Mouse (Mus musculus): ENCODE measurements around the gene Map4k3. TPM values are rescaled to one million over a fixed set of nuclear protein-coding genes. Genes with fewer than 3 reads are reported as not detected.
"Not testable (repeated sequence)": the region's sequence is repeated elsewhere in the genome, so short reads cannot be mapped to it uniquely, and the experiment has no call there.

Gene Map4k3
- polyA plus RNA-seq, 1 experiment from 2014 or later: 37.5 TPM

DNA sequence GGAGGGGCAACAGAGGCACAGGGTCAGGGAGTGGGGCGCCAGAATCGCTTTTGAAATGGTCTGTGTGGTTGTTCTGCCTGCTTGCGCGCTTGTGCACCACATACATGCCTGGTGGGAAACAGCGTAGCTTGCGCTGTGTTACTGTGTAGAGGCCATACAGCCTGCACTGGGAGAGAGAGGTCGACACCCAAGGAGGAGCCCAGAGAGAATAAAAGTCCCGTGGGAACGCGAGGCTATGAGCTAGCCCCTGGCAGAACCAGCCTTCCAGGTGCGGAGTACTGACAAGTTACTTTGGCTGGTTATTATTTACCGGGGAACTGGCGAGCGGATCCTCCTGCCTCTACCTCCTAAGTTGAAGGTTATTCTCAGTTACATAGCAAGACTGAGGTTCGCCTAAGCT lies 177.3 kb downstream of the Map4k3 start:
- H3K27me3 ChIP-seq (replicated peaks; ENCODE audit: insufficient read depth, low read length): no peaks in the 10 kb centered on the region
- ATAC-seq (no peak), DNase-seq (ENCODE audit: low spot score) (no peak)
- WGBS: 79% methylated on average over 15 of the region's 15 CpGs
- H3K27ac ChIP-seq (ENCODE audit: low read length): no peak overlapping the region
- no peak overlapping the region for H3K9ac ChIP-seq (replicated peaks; ENCODE audit: low read depth)
- TF ChIP-seq CTCF (IDR thresholded peaks at IDR 0.05): no peak
- TF ChIP-seq EP300 (IDR thresholded peaks at IDR 0.05): no peak
- H3K4me3 ChIP-seq (ENCODE audit: low read depth, low read length): no peak overlapping the region
- no peaks in the 10 kb centered on the region; the same call in 1 of the 2 replicates for H3K4me1 ChIP-seq (ENCODE audit: insufficient read depth, low read depth, low read length)
- H3K4me2 ChIP-seq (replicated peaks; ENCODE audit: low read depth, low read length): no peak overlapping the region
- no peaks in the 10 kb centered on the region for H3K36me3 ChIP-seq (ENCODE audit: insufficient read depth, low read length)
- no peaks in the 10 kb centered on the region for H3K9me3 ChIP-seq (ENCODE audit: low read length)

DNA sequence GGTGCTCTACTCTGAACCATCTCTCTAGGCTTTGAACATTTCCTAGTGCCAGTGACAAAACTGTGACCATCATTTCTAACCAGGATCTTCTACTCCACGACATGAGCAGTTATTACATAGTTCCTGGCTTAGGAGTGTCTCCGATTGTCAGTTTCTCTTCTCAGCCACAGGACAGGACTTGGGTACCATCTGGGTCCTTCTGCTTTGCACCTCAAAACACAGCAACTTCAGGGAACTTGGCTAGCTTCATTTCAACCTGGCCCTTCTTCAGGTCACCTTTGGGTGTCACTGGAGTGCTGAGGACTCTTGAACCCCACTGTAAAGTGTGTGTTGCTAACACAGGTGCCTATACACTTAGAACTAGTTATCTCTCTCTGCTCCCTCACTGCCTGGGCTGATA lies 181.4 kb downstream of the Map4k3 start:
- 83% methylated on average over 2 of the region's 2 CpGs for WGBS
- no peak for TF ChIP-seq CTCF (IDR thresholded peaks at IDR 0.05)
- no peak for TF ChIP-seq EP300 (IDR thresholded peaks at IDR 0.05)

DNA sequence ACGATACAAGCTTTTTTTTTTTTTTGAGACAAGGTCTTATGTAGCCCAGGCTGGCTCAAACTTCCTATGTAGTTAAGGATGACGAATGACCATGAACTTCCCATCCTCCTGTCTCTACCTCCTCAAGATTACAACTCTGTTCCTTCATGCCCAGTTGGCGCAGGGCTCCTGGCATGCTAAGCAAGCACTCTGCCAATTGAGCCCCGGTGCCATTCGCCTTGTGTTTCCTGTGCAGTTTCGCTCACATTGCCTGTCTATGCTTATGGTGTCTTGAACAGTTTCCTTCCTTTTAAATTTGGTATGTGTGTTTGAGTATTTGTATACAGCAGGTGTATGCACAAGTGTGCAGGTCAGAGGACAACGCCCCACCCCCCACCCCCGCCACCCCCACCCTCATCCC lies 182.1 kb downstream of the Map4k3 start:
- H3K9me3 ChIP-seq (ENCODE audit: low read length): no peaks in the 10 kb centered on the region
- H3K4me2 ChIP-seq (replicated peaks; ENCODE audit: low read depth, low read length): no peak overlapping the region
- 77% methylated on average over 8 of the region's 8 CpGs for WGBS
- H3K9ac ChIP-seq (replicated peaks; ENCODE audit: low read depth): no peak overlapping the region
- H3K36me3 ChIP-seq (ENCODE audit: insufficient read depth, low read length): no peaks in the 10 kb centered on the region
- ATAC-seq (no peak), DNase-seq (ENCODE audit: low spot score) (no peak)
- H3K4me1 ChIP-seq (ENCODE audit: insufficient read depth, low read depth, low read length): no peaks in the 10 kb centered on the region
- TF ChIP-seq CTCF (IDR thresholded peaks at IDR 0.05) (no peak), EP300 (IDR thresholded peaks at IDR 0.05) (no peak)
- H3K27me3 ChIP-seq (replicated peaks; ENCODE audit: insufficient read depth, low read length): no peaks in the 10 kb centered on the region
- H3K4me3 ChIP-seq (ENCODE audit: low read depth, low read length): no peak overlapping the region
- H3K27ac ChIP-seq (ENCODE audit: low read length): no peak overlapping the region

More for the DNA sequence above, 181.4 kb downstream of the Map4k3 start:
- H3K9me3 ChIP-seq (ENCODE audit: low read length): no peaks in the 10 kb centered on the region
- no peak overlapping the region for H3K9ac ChIP-seq (replicated peaks; ENCODE audit: low read depth)
- H3K36me3 ChIP-seq (ENCODE audit: insufficient read depth, low read length): no peaks in the 10 kb centered on the region
- no peaks in the 10 kb centered on the region for H3K27me3 ChIP-seq (replicated peaks; ENCODE audit: insufficient read depth, low read length)
- H3K4me3 ChIP-seq (ENCODE audit: low read depth, low read length): no peak overlapping the region
- H3K4me2 ChIP-seq (replicated peaks; ENCODE audit: low read depth, low read length): no peak overlapping the region
- no peak for DNase-seq (ENCODE audit: low spot score)
- H3K4me1 ChIP-seq (ENCODE audit: insufficient read depth, low read depth, low read length): no peaks in the 10 kb centered on the region
- ATAC-seq: no peak
- no peak overlapping the region for H3K27ac ChIP-seq (ENCODE audit: low read length)

DNA sequence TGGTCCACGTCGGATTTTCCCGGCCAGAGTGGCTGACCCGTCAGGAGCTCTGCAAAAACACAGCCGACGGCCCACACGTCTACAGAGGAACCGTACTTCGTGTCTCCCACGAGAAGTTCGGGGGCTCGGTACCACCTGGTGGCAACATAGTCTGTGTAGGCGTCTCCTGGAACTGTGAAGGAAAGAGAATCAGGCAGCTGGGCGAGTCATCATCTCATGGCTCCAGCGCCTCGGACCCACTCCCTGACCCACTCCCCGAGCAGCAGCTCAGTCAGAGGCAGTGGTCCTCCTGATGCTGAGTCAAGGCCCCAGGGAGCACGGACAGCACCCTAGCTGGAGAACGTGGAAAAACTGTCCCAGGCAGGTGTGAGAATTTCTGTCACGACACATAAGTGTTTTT lies 184.6 kb downstream of the Map4k3 start:
- WGBS: 72% methylated on average over 20 of the region's 20 CpGs
- H3K27me3 ChIP-seq (replicated peaks; ENCODE audit: insufficient read depth, low read length): no peaks in the 10 kb centered on the region
- H3K9me3 ChIP-seq (ENCODE audit: low read length): no peaks in the 10 kb centered on the region
- ATAC-seq: no peak
- no peak overlapping the region for H3K27ac ChIP-seq (ENCODE audit: low read length)
- H3K36me3 ChIP-seq (ENCODE audit: insufficient read depth, low read length): no peaks in the 10 kb centered on the region
- TF ChIP-seq EP300 (IDR thresholded peaks at IDR 0.05) (no peak), CTCF (IDR thresholded peaks at IDR 0.05) (no peak)
- H3K9ac ChIP-seq (replicated peaks; ENCODE audit: low read depth): no peak overlapping the region
- no peaks in the 10 kb centered on the region for H3K4me1 ChIP-seq (ENCODE audit: insufficient read depth, low read depth, low read length)
- DNase-seq (ENCODE audit: low spot score): no peak
- no peak overlapping the region for H3K4me2 ChIP-seq (replicated peaks; ENCODE audit: low read depth, low read length)
- no peak overlapping the region for H3K4me3 ChIP-seq (ENCODE audit: low read depth, low read length)

DNA sequence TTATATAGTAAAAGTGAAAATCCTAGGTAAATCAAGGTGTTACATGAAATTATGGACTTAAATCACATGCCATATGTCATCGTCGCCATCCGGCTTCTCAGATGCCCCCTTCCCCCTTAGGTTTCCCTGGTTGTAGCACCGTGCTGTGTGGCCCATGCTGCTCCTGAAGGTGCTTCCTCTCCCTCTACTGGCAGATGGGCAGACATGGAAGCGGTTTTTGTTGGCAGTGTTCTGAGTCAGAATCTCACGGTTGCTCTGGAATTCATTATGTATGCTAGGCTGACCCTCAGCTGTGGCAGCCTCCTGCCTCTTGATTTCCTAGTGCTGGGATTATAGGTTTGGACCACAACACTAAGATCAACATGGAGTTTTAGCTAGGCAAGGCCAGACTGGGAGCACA lies 191.1 kb downstream of the Map4k3 start:
- no peak overlapping the region for H3K4me2 ChIP-seq (replicated peaks; ENCODE audit: low read depth, low read length)
- ATAC-seq (no peak), DNase-seq (ENCODE audit: low spot score) (no peak)
- H3K27ac ChIP-seq (ENCODE audit: low read length): no peak overlapping the region
- H3K4me3 ChIP-seq (ENCODE audit: low read depth, low read length): no peak overlapping the region
- H3K4me1 ChIP-seq (ENCODE audit: insufficient read depth, low read depth, low read length): no peaks in the 10 kb centered on the region
- TF ChIP-seq CTCF (IDR thresholded peaks at IDR 0.05) (no peak; the same call in 1 of the 2 replicates), EP300 (IDR thresholded peaks at IDR 0.05) (no peak)
- WGBS: 66% methylated on average over 6 of the region's 6 CpGs
- no peak overlapping the region for H3K9ac ChIP-seq (replicated peaks; ENCODE audit: low read depth)
- H3K9me3 ChIP-seq (ENCODE audit: low read length): no peaks in the 10 kb centered on the region
- H3K36me3 ChIP-seq (ENCODE audit: insufficient read depth, low read length): no peaks in the 10 kb centered on the region
- no peaks in the 10 kb centered on the region for H3K27me3 ChIP-seq (replicated peaks; ENCODE audit: insufficient read depth, low read length)

DNA sequence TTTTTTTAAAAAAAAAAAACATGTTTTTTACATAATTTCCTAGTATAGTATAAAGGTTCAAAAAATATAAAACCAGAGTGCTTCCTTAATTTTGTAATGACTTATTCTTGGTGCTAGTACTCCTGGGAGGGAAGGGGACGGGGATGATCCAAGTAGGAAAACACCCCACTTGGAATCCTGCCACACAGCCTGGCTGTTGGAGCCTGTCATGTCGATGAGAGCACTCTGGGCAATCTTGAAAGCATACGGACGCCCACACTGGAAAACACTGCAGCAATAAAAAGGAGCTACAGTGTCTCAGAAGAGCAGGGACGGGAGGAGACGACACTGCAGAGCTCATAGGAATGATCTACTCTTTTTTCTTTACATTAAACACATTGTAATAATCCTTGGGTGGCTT lies 192.7 kb downstream of the Map4k3 start:
- no peaks in the 10 kb centered on the region for H3K27me3 ChIP-seq (replicated peaks; ENCODE audit: insufficient read depth, low read length)
- TF ChIP-seq EP300 (IDR thresholded peaks at IDR 0.05) (no peak), CTCF (IDR thresholded peaks at IDR 0.05) (no peak)
- no peak overlapping the region for H3K9ac ChIP-seq (replicated peaks; ENCODE audit: low read depth)
- H3K27ac ChIP-seq (ENCODE audit: low read length): no peak overlapping the region
- no peaks in the 10 kb centered on the region for H3K36me3 ChIP-seq (ENCODE audit: insufficient read depth, low read length)
- no peak for DNase-seq (ENCODE audit: low spot score)
- no peak for ATAC-seq
- no peaks in the 10 kb centered on the region for H3K9me3 ChIP-seq (ENCODE audit: low read length)
- WGBS: 43% methylated on average over 6 of the region's 6 CpGs
- no peak overlapping the region for H3K4me2 ChIP-seq (replicated peaks; ENCODE audit: low read depth, low read length)
- H3K4me1 ChIP-seq (ENCODE audit: insufficient read depth, low read depth, low read length): no peaks in the 10 kb centered on the region
- no peak overlapping the region for H3K4me3 ChIP-seq (ENCODE audit: low read depth, low read length)

DNA sequence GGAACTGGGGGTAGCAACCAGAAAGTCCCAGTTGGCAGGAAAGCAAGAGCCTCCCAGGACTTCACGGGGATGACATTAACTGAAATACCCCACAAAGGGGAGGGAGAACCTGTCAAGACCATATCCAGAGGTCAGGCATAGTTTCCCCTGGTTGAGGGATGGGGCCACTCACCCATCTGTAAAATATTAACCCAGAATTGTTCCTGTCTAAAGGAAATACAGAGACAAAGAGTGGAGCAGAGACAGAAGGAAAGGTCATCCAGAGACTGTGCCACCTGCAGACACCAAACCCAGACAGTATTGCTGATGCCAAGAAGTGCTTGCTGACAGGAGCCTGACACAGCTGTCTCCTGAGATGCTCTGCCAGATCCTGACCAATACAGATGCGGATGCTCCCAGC lies 196.9 kb downstream of the Map4k3 start:
- ATAC-seq; H3K9ac ChIP-seq (replicated peaks; ENCODE audit: low read depth); H3K27me3 ChIP-seq (replicated peaks; ENCODE audit: insufficient read depth, low read length); H3K36me3 ChIP-seq (ENCODE audit: insufficient read depth, low read length); H3K4me3 ChIP-seq (ENCODE audit: low read depth, low read length); H3K4me2 ChIP-seq (replicated peaks; ENCODE audit: low read depth, low read length); H3K9me3 ChIP-seq (ENCODE audit: low read length); DNase-seq (ENCODE audit: low spot score); H3K4me1 ChIP-seq (ENCODE audit: insufficient read depth, low read depth, low read length); H3K27ac ChIP-seq (ENCODE audit: low read length): not testable (repeated sequence)
- WGBS: 51% methylated on average over 2 of the region's 2 CpGs

Other genes with a start within 250 kb of the Map4k3 start
- gene Sos1, start 248.0 kb downstream of the Map4k3 start, polyA plus RNA-seq (2015; fragmentation: Nextera tagmentation; extraction: Ambion mirVana): 2.6 and 3.1 TPM in 2 replicates
- 3.4 and 4.9 TPM in 2 replicates for gene Cdkl4, start 150.7 kb downstream of the Map4k3 start, polyA plus RNA-seq (2015; fragmentation: Nextera tagmentation; extraction: Ambion mirVana)
- gene Tmem178, start 216.1 kb upstream of the Map4k3 start, polyA plus RNA-seq (2015; fragmentation: Nextera tagmentation; extraction: Ambion mirVana): 21.6 and 23.1 TPM in 2 replicates

Data from lung, postnatal 0 days (tissue).